Mouse (Mus musculus) lung, postnatal 0 days (tissue): ENCODE results near the gene Sphk2.

Experiments used
- CTCF ChIP-seq: IDR thresholded peaks from 2 replicates; pipeline ENCODE4 v1.5.1; 2016; ENCODE audit warnings: antibody characterized with exemption, mild to moderate bottlenecking
- EP300 ChIP-seq: IDR thresholded peaks from 2 replicates; pipeline ENCODE4 v1.6.1; 2016; ENCODE audit warnings: antibody characterized with exemption, mild to moderate bottlenecking, control low read depth

DNA sequence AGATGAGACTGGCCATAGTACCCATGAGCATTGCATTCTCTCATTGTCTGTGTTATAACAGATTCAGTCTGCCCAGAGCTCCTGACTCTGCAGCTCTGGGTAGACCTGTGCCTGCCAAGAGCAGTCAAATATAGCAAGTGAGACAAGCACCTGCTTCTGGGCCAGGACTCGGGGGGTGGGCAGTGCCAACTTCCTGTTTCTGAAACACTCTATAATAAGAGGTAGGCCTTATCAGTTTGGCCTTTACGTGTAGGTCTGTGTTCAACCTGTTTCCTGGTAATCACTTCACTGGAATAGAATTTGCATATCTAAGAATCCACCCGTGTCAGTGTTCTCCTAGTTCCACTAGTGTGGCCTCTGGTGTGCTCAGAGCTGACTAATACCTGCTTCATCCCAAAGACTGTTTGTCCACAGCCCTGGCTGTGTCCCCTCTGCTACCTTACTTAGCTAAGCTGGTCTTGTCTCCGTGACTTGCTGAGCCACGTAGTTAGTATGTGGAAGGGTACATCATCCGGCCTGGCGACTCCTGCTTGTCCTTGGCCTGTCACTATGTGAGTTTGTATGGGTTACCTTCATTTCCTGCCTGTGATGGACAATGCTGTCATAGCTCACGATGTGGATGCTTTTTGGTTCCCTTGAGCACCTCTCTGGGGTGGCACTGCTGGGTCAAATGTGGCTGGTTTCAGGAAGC, 36.6 kb downstream of the Sphk2 start:
- no peak for TF ChIP-seq CTCF
- TF ChIP-seq EP300: peak; percentile 13; the same call in 1 of the 2 replicates
